Comparison of ENCODE assay signal across 9 mouse cellular contexts in genomic region chr4:150366510-150367208, GRCm38 (mm10).
DNase-seq lines count a peak whose midpoint lies in the region; ATAC-seq and TF ChIP-seq lines count a peak whose summit lies in the region.
"Had no signal": no experiment of that assay in that cellular context is flagged by ENCODE, and none has a peak within 500 bp of the region (broad histone marks: within the 10 kb centered on the region; RNA-seq: fewer than 3 reads in every experiment).

No protein-coding gene starts in this region.

- no peak overlapping the region for H3K4me2 ChIP-seq in forebrain, embryonic 15.5 days (replicated peaks)
- no peak overlapping the region for H3K4me2 ChIP-seq in forebrain, embryonic 16.5 days (ENCODE audit: low read length)
- H3K4me2 ChIP-seq in CH12.LX (ENCODE audit: insufficient read depth, low read depth, poor library complexity, severe bottlenecking) = no peak overlapping the region
- peak overlapping the region; percentile 48 for H3K4me2 ChIP-seq in heart, embryonic 14.5 days (ENCODE audit: low read length)

- WGBS in forebrain, embryonic 15.5 days = 65% methylated on average over 6 of the region's 6 CpGs
- 68% methylated on average over 6 of the region's 6 CpGs for WGBS in forebrain, embryonic 16.5 days
- WGBS in heart, embryonic 14.5 days = 17% methylated on average over 6 of the region's 6 CpGs

- TF ChIP-seq EP300 in CH12.LX (IDR thresholded peaks at IDR 0.05; ENCODE audit: low read length) = 0 out of 2 replicates have a peak, but pooled peaks have one; percentile 34

- no peak overlapping the region for H3K9ac ChIP-seq in forebrain, embryonic 15.5 days (replicated peaks)
- H3K9ac ChIP-seq in forebrain, embryonic 16.5 days (replicated peaks; ENCODE audit: low read depth, low read length) = no peak overlapping the region
- H3K9ac ChIP-seq in CH12.LX (ENCODE audit: insufficient read depth, low read depth) = no peak overlapping the region
- peak overlapping the region; percentile 39; the same call in 1 of the 2 replicates for H3K9ac ChIP-seq in heart, embryonic 14.5 days (ENCODE audit: low read length)

- no peak overlapping the region for H3K27ac ChIP-seq in forebrain, embryonic 15.5 days (replicated peaks)
- no peak overlapping the region for H3K27ac ChIP-seq in forebrain, embryonic 16.5 days (ENCODE audit: low read length)
- no peak overlapping the region for H3K27ac ChIP-seq in CH12.LX (ENCODE audit: insufficient read depth, low read depth)
- peak overlapping the region; percentile 26 to 73; a peak in 3 of 4 replicates for H3K27ac ChIP-seq in heart, embryonic 14.5 days (replicated peaks in 1 of 2; ENCODE audit: control insufficient read depth in 1 of 2, insufficient read depth in 1 of 2, low read depth in 2 of 2, low read length in 2 of 2)

- DNase-seq in CH12.LX (ENCODE audit: extremely low read depth) = peak; percentile 72
- DNase-seq in urinary bladder, adult 2 months (ENCODE audit: low spot score) = no peak
- no peak for DNase-seq in right cerebral cortex, postnatal 36 days (ENCODE audit: low spot score in 2 of 2)
- DNase-seq: midbrain, embryonic 14.5 days had no signal

- TF ChIP-seq POLR2A in CH12.LX (IDR thresholded peaks at IDR 0.05; ENCODE audit: low read depth, low read length) = no peak

- H3K27me3 ChIP-seq in forebrain, embryonic 15.5 days = no peaks in the 10 kb centered on the region
- H3K27me3 ChIP-seq in forebrain, embryonic 16.5 days (replicated peaks; ENCODE audit: control insufficient read depth, insufficient read depth, low read length) = no peaks in the 10 kb centered on the region
- no peaks in the 10 kb centered on the region for H3K27me3 ChIP-seq in CH12.LX (replicated peaks)
- no peaks in the 10 kb centered on the region for H3K27me3 ChIP-seq in heart, embryonic 14.5 days (ENCODE audit: control insufficient read depth, insufficient read depth, low read length)
- no peaks in the 10 kb centered on the region for H3K27me3 ChIP-seq in megakaryocyte, embryonic 14.5 days (replicated peaks)

- H3K36me3 ChIP-seq in forebrain, embryonic 15.5 days = no peaks in the 10 kb centered on the region
- no peaks in the 10 kb centered on the region for H3K36me3 ChIP-seq in forebrain, embryonic 16.5 days (ENCODE audit: control insufficient read depth, insufficient read depth)
- no peaks in the 10 kb centered on the region for H3K36me3 ChIP-seq in CH12.LX (replicated peaks in 1 of 2; ENCODE audit: control insufficient read depth in 1 of 2, insufficient read depth in 1 of 2, low read length in 1 of 2)
- no peaks in the 10 kb centered on the region for H3K36me3 ChIP-seq in heart, embryonic 14.5 days (ENCODE audit: control insufficient read depth, insufficient read depth, low read length)
- no peaks in the 10 kb centered on the region for H3K36me3 ChIP-seq in megakaryocyte, embryonic 14.5 days (replicated peaks; ENCODE audit: low read length)

- peaks cover 11% of the 10 kb centered on the region for H3K79me2 ChIP-seq in CH12.LX (replicated peaks; ENCODE audit: control insufficient read depth, extremely low read depth, insufficient read depth, poor library complexity, severe bottlenecking)

- in situ Hi-C loops in CH12.LX (cut with MboI; ENCODE audit: low pct_ligation_motif_present, low pct_unique_long_range_greater_than_20kb, low sequenced_read_pairs) = no loop called here

- no peaks in the 10 kb centered on the region for H3K9me3 ChIP-seq in forebrain, embryonic 15.5 days
- no peaks in the 10 kb centered on the region for H3K9me3 ChIP-seq in forebrain, embryonic 16.5 days (ENCODE audit: control insufficient read depth, low read length)
- no peaks in the 10 kb centered on the region for H3K9me3 ChIP-seq in CH12.LX (replicated peaks; ENCODE audit: low read length)
- H3K9me3 ChIP-seq in heart, embryonic 14.5 days (ENCODE audit: control insufficient read depth, low read length) = no peaks in the 10 kb centered on the region
- H3K9me3 ChIP-seq in megakaryocyte, embryonic 14.5 days = no peaks in the 10 kb centered on the region

- dilution Hi-C loops in CH12.LX (cut with MboI; ENCODE audit: extremely low pct_ligation_motif_present, extremely low pct_unique_long_range_greater_than_20kb, low sequenced_read_pairs) = no loop called here

- peak; percentile 49 for TF ChIP-seq RAD21 in CH12.LX (IDR thresholded peaks at IDR 0.05; ENCODE audit: low read depth, low read length)

- TF ChIP-seq CTCF in CH12.LX (conservative IDR thresholded peaks at IDR 0.05 in 1 of 2, IDR thresholded peaks at IDR 0.05 in 1 of 2; ENCODE audit: low read depth in 2 of 2, low read length in 2 of 2) = peak; percentile 14 to 65; a peak in 2 of 4 replicates

- no peak overlapping the region for H3K4me3 ChIP-seq in forebrain, embryonic 15.5 days
- no peak overlapping the region for H3K4me3 ChIP-seq in forebrain, embryonic 16.5 days (replicated peaks; ENCODE audit: low read length)
- no peak overlapping the region for H3K4me3 ChIP-seq in CH12.LX (replicated peaks in 1 of 3; ENCODE audit: low read depth in 2 of 3, low read length in 2 of 3, poor library complexity in 1 of 3)
- H3K4me3 ChIP-seq in heart, embryonic 14.5 days (ENCODE audit: control insufficient read depth in 1 of 2, insufficient read depth in 1 of 2, low read depth in 1 of 2, low read length in 2 of 2) = 0 out of 4 replicates have a peak overlapping the region, but pooled peaks of 1 of the 2 experiments have one; percentile 2
- H3K4me3 ChIP-seq in megakaryocyte, embryonic 14.5 days (replicated peaks) = peak overlapping the region; percentile 44

- H3K4me1 ChIP-seq in forebrain, embryonic 15.5 days = peaks cover 37% of the 10 kb centered on the region
- H3K4me1 ChIP-seq in forebrain, embryonic 16.5 days (replicated peaks; ENCODE audit: control insufficient read depth, insufficient read depth, low read length) = peaks cover 26% of the 10 kb centered on the region
- peaks cover 7 to 46% of the 10 kb centered on the region in 2 experiments; a peak in 3 of 4 replicates for H3K4me1 ChIP-seq in CH12.LX (ENCODE audit: control insufficient read depth in 1 of 2, insufficient read depth in 2 of 2)
- H3K4me1 ChIP-seq in heart, embryonic 14.5 days (ENCODE audit: control insufficient read depth in 2 of 2, insufficient read depth in 2 of 2, low read length in 2 of 2) = peaks cover 10 to 54% of the 10 kb centered on the region in 2 experiments
- H3K4me1 ChIP-seq in megakaryocyte, embryonic 14.5 days = peaks cover 47% of the 10 kb centered on the region

- ATAC-seq in forebrain, embryonic 15.5 days (replicated peaks) = 0 out of 2 replicates have a peak, but pooled peaks have one; percentile 36
- no peak for ATAC-seq in forebrain, embryonic 16.5 days
- ATAC-seq in heart, embryonic 14.5 days (ENCODE audit: insufficient number of reproducible peaks, insufficient read depth, low FRiP score, low read depth) = peak; percentile 82
- ATAC-seq in erythroid progenitor cell, adult 5-6 weeks (replicated peaks; ENCODE audit: low FRiP score, poor library complexity, severe bottlenecking) = no peak

TF ChIP-seq in CH12.LX, 34 proteins besides CTCF, POLR2A, EP300 and RAD21:
- TF ChIP-seq USF1 (IDR thresholded peaks at IDR 0.05; ENCODE audit: low read depth, low read length) (no peak), BHLHE40 (IDR thresholded peaks at IDR 0.05; ENCODE audit: low read depth, low read length) (peak; percentile 82), ELF1 (IDR thresholded peaks at IDR 0.05; ENCODE audit: low read depth, low read length) (peak; percentile 46; the same call in 1 of the 2 replicates), SMC3 (IDR thresholded peaks at IDR 0.05; ENCODE audit: low read depth, low read length) (peak; percentile 60), IRF4 (IDR thresholded peaks at IDR 0.05; ENCODE audit: low read depth, low read length) (peak; percentile 54), ZNF384 (IDR thresholded peaks at IDR 0.05; ENCODE audit: low read depth, low read length) (no peak), MYC (IDR thresholded peaks at IDR 0.05; ENCODE audit: low read depth, low read length) (peak; percentile 68; the same call in 1 of the 2 replicates), SIN3A (IDR thresholded peaks at IDR 0.05; ENCODE audit: low read length) (peak; percentile 32; the same call in 1 of the 2 replicates)
TF ChIP-seq in CH12.LX: peak in this region for 6.

Comparison
In these comparisons a context has a peak if more than half of its experiments do, and no peak if none do; other contexts are left out.
1. ATAC-seq: peak in forebrain, embryonic 15.5 days (single experiment) and heart, embryonic 14.5 days (single experiment); none in forebrain, embryonic 16.5 days (single experiment) and erythroid progenitor cell, adult 5-6 weeks (single experiment).
2. H3K27ac ChIP-seq: peak in heart, embryonic 14.5 days (2 of 2); none in forebrain, embryonic 15.5 days (single experiment), forebrain, embryonic 16.5 days (single experiment) and CH12.LX (single experiment).